Mouse (Mus musculus) T-helper 1 cell (primary cell): ENCODE measurements around the gene Lama5.
"Not testable (repeated sequence)": the region's sequence is repeated elsewhere in the genome, so short reads cannot be mapped to it uniquely, and the experiment has no call there.

Experiments
- in situ Hi-C: fragments of 300-600 bp; cut with MboI, MseI; formaldehyde crosslinking; loops from one replicate; pipeline ENCODE4 v1.15.1; 2025; ENCODE audit warnings: high pct_unique_total_duplicates

Lama5 gene

GRCm38 (mm10) chr2:180225762-180226378, at the start of gene Lama5:
Gene Lama5, minus strand, starts transcription at chr2:180225859.
- in situ Hi-C loops = no loop called here

- in situ Hi-C loops = no loop called here
Observed at GRCm38 (mm10) chr2:180274523-180274922, 48.9 kb upstream of the Lama5 start.

- in situ Hi-C loops = no loop called here
Observed at GRCm38 (mm10) chr2:180273394-180274244, 48.0 kb upstream of the Lama5 start, which contains the start of gene Cables2. Gene Cables2, minus strand, starts transcription at chr2:180273496.

- in situ Hi-C loops = no loop called here
Observed at GRCm38 (mm10) chr2:180272884-180273321, 47.2 kb upstream of the Lama5 start.

- in situ Hi-C loops = no loop called here
Observed at GRCm38 (mm10) chr2:180271804-180272395, 46.2 kb upstream of the Lama5 start.

GRCm38 (mm10) chr2:180270537-180271255, 45.0 kb upstream of the Lama5 start:
- in situ Hi-C loops = no loop called here

- in situ Hi-C loops = loop anchor here (5.0 kb wide), 1 partner anchor 237 kb away; no protein-coding TSS in a partner anchor
Observed at GRCm38 (mm10) chr2:180269329-180269728, 43.7 kb upstream of the Lama5 start.

GRCm38 (mm10) chr2:180267955-180268354, 42.3 kb upstream of the Lama5 start:
- in situ Hi-C loops = loop anchor here (5.0 kb wide), 1 partner anchor 236 kb away; no protein-coding TSS in a partner anchor

- in situ Hi-C loops = no loop called here
Observed at GRCm38 (mm10) chr2:180262891-180263290, 37.2 kb upstream of the Lama5 start.

- in situ Hi-C loops = no loop called here
Observed at GRCm38 (mm10) chr2:180262441-180262840, 36.8 kb upstream of the Lama5 start.

- in situ Hi-C loops = no loop called here
Observed at GRCm38 (mm10) chr2:180261901-180262300, 36.2 kb upstream of the Lama5 start.

- in situ Hi-C loops = no loop called here
Observed at GRCm38 (mm10) chr2:180260610-180261480, 35.2 kb upstream of the Lama5 start.

- in situ Hi-C loops = not testable (repeated sequence)
Observed at GRCm38 (mm10) chr2:180259826-180260609, 34.4 kb upstream of the Lama5 start.

GRCm38 (mm10) chr2:180258951-180259484, 33.4 kb upstream of the Lama5 start:
- in situ Hi-C loops = not testable (repeated sequence)

GRCm38 (mm10) chr2:180257963-180258865, 32.6 kb upstream of the Lama5 start:
- in situ Hi-C loops = no loop called here

GRCm38 (mm10) chr2:180257001-180257521, 31.4 kb upstream of the Lama5 start, which contains the start of gene Rps21:
Gene Rps21, plus strand, starts transcription at chr2:180257377.
- in situ Hi-C loops = no loop called here

- in situ Hi-C loops = no loop called here
Observed at GRCm38 (mm10) chr2:180256296-180257000, 30.8 kb upstream of the Lama5 start.
